Mouse (Mus musculus) T-helper 2 cell (primary cell): ENCODE data around the gene Actn3.
"Not testable (repeated sequence)": the region's sequence is repeated elsewhere in the genome, so short reads cannot be mapped to it uniquely, and the experiment has no call there.

Experiments
- in situ Hi-C: fragments of 300-600 bp; cut with MboI, MseI; formaldehyde crosslinking; loops from one replicate; pipeline ENCODE4 v1.15.1; 2025; ENCODE audit warnings: high pct_unique_total_duplicates

The Actn3 gene

GRCm38 (mm10) chr19:4812334-4812949 lies 65.3 kb downstream of the Actn3 start:
- in situ Hi-C loops, result not testable (repeated sequence)

- in situ Hi-C loops, result no loop called here
Measured at GRCm38 (mm10) chr19:4811909-4812242, 65.8 kb downstream of the Actn3 start.
